Mouse (Mus musculus) G1E (cell line): ENCODE data around the gene Tnnc1. TPM values are rescaled to one million over a fixed set of nuclear protein-coding genes. Genes with fewer than 3 reads are reported as not detected.

Experiments
- ATAC-seq: 2 replicates; pipeline ENCODE4 v1.8.0; 2016; ENCODE audit warnings: mild to moderate bottlenecking; ENCODE audit not compliant: insufficient number of reproducible peaks, poor library complexity, low FRiP score, severe bottlenecking; ENCODE audit errors: extremely low read depth
- DNase-seq: peaks from one replicate; pipeline ENCODE4 v3.0.0; 2012; ENCODE audit warnings: low spot score
- H3K27me3 ChIP-seq: 2 replicates; pipeline ENCODE4 v1.6.1; 2012; ENCODE audit warnings: mild to moderate bottlenecking, low read length, inconsistent platforms; ENCODE audit not compliant: insufficient read depth
- H3K36me3 ChIP-seq: replicated peaks from 2 replicates; pipeline ENCODE3; 2012; ENCODE audit warnings: mild to moderate bottlenecking, inconsistent platforms
- H3K4me1 ChIP-seq: 2 replicates; pipeline ENCODE4 v1.6.1; 2012; ENCODE audit warnings: low read depth, low read length, inconsistent platforms, mixed read lengths; ENCODE audit not compliant: insufficient read depth
- H3K4me3 ChIP-seq: 2 replicates; pipeline ENCODE4 v1.5.1; 2012; ENCODE audit warnings: low read depth, mild to moderate bottlenecking, inconsistent platforms, low read length, moderate library complexity, mixed read lengths
- H3K9me3 ChIP-seq: replicated peaks from 2 replicates; pipeline ENCODE4 v1.6.1; 2012; ENCODE audit warnings: inconsistent platforms
- CTCF ChIP-seq: IDR thresholded peaks from 2 replicates; pipeline ENCODE4 v1.5.1; 2012; ENCODE audit warnings: low read depth, low read length, inconsistent platforms, mixed read lengths
- GATA1 ChIP-seq: IDR thresholded peaks from 2 replicates; pipeline ENCODE4 v1.6.1; 2012; ENCODE audit warnings: borderline replicate concordance, low read length, inconsistent platforms, mixed read lengths
- GATA2 ChIP-seq: IDR thresholded peaks from 2 replicates; pipeline ENCODE4 v1.6.1; 2012; ENCODE audit warnings: low read depth, low read length, inconsistent platforms, borderline replicate concordance
- POLR2AphosphoS5 ChIP-seq: IDR thresholded peaks from 2 replicates; pipeline ENCODE4 v1.6.1; 2012; ENCODE audit warnings: low read depth, low read length, inconsistent platforms; ENCODE audit not compliant: insufficient replicate concordance
- TAL1 ChIP-seq: conservative IDR thresholded peaks from 2 replicates; pipeline ENCODE4 v1.6.1; 2012; ENCODE audit warnings: low read depth, low read length, inconsistent platforms, mixed read lengths
- polyA plus RNA-seq: library from polyadenylated mRNA; stranded (reverse); fragments of >175 nt; gene quantifications from 2 replicates; pipeline ENCODE4 v1.2.3, GENCODE M21; 2012
- total RNA-seq, 2 experiments: library from RNA; stranded (forward) in 1 of 2; stranded (reverse) in 1 of 2; fragments of 200-1000 nt in 1 of 2; fragments of >200 nt in 1 of 2; fragmentation: Nextera tagmentation in 1 of 2; gene quantifications; 2 replicates each; pipeline ENCODE4 v1.2.3; 2014 to 2017

The Tnnc1 gene
- total and polyA plus RNA-seq, 3 experiments: 0.08 to 3.3 (median 1.1) TPM

- no peak for ATAC-seq
- Histone ChIP-seq H3K27me3 (peaks cover 21% of the 10 kb centered on the region), H3K4me3 (no peak overlapping the region), H3K4me1 (peaks cover 53% of the 10 kb centered on the region), H3K9me3 (no peaks in the 10 kb centered on the region), H3K36me3 (peaks cover 65% of the 10 kb centered on the region)
- no peak for DNase-seq
- TF ChIP-seq POLR2AphosphoS5 (no peak), TAL1 (no peak), GATA1 (no peak), CTCF (no peak), GATA2 (no peak)
These were observed 36.7 kb upstream of the Tnnc1 start for GRCm38 (mm10) chr14:31171386-31171785.

GRCm38 (mm10) chr14:31171821-31172220 lies 36.3 kb upstream of the Tnnc1 start:
- no peak for TF ChIP-seq POLR2AphosphoS5
- TF ChIP-seq TAL1: no peak
- TF ChIP-seq GATA1: no peak
- no peak for TF ChIP-seq GATA2
- no peak for TF ChIP-seq CTCF
- Histone ChIP-seq H3K4me3 (no peak overlapping the region), H3K9me3 (no peaks in the 10 kb centered on the region), H3K4me1 (peaks cover 53% of the 10 kb centered on the region), H3K27me3 (peaks cover 16% of the 10 kb centered on the region), H3K36me3 (peaks cover 69% of the 10 kb centered on the region)
- no peak for ATAC-seq
- no peak for DNase-seq

- DNase-seq: no peak
- Histone ChIP-seq H3K27me3 (peaks cover 7% of the 10 kb centered on the region; the same call in 1 of the 2 replicates), H3K9me3 (no peaks in the 10 kb centered on the region), H3K4me3 (no peak overlapping the region), H3K4me1 (peaks cover 55% of the 10 kb centered on the region), H3K36me3 (peaks cover 80% of the 10 kb centered on the region)
- TF ChIP-seq POLR2AphosphoS5 (no peak), GATA1 (no peak)
- ATAC-seq: no peak
These were observed 35.2 kb upstream of the Tnnc1 start for GRCm38 (mm10) chr14:31172781-31173455.

- H3K36me3 ChIP-seq: peaks cover 84% of the 10 kb centered on the region
- no peak overlapping the region for H3K4me3 ChIP-seq
- ATAC-seq (no peak), DNase-seq (no peak)
- no peak for TF ChIP-seq GATA2
- no peak for TF ChIP-seq GATA1
- no peak for TF ChIP-seq CTCF
- TF ChIP-seq POLR2AphosphoS5: no peak
- no peak for TF ChIP-seq TAL1
- H3K9me3 ChIP-seq: no peaks in the 10 kb centered on the region
- H3K27me3 ChIP-seq: peaks cover 1% of the 10 kb centered on the region; the same call in 1 of the 2 replicates
- peaks cover 51% of the 10 kb centered on the region for H3K4me1 ChIP-seq
These were observed 34.6 kb upstream of the Tnnc1 start for GRCm38 (mm10) chr14:31173537-31173936.

GRCm38 (mm10) chr14:31177287-31177686 lies 30.8 kb upstream of the Tnnc1 start:
- ATAC-seq: no peak
- Histone ChIP-seq H3K27me3 (no peaks in the 10 kb centered on the region), H3K4me3 (no peak overlapping the region), H3K9me3 (no peaks in the 10 kb centered on the region), H3K4me1 (peaks cover 16% of the 10 kb centered on the region), H3K36me3 (peaks cover 98% of the 10 kb centered on the region)
- TF ChIP-seq GATA1: no peak
- DNase-seq: no peak

GRCm38 (mm10) chr14:31177715-31178114 lies 30.4 kb upstream of the Tnnc1 start:
- TF ChIP-seq GATA1 (no peak), GATA2 (no peak), POLR2AphosphoS5 (no peak), TAL1 (no peak), CTCF (no peak)
- no peaks in the 10 kb centered on the region for H3K27me3 ChIP-seq
- no peak overlapping the region for H3K4me3 ChIP-seq
- H3K9me3 ChIP-seq: no peaks in the 10 kb centered on the region
- DNase-seq: no peak
- peaks cover 14% of the 10 kb centered on the region for H3K4me1 ChIP-seq
- ATAC-seq: no peak
- H3K36me3 ChIP-seq: peaks cover 98% of the 10 kb centered on the region

GRCm38 (mm10) chr14:31179677-31180365 lies 28.3 kb upstream of the Tnnc1 start:
- no peaks in the 10 kb centered on the region for H3K27me3 ChIP-seq
- no peak for TF ChIP-seq GATA2
- no peak for TF ChIP-seq POLR2AphosphoS5
- TF ChIP-seq GATA1: no peak
- TF ChIP-seq TAL1: no peak
- no peak for TF ChIP-seq CTCF
- ATAC-seq (no peak), DNase-seq (no peak)
- no peak overlapping the region for H3K4me3 ChIP-seq
- peaks cover 18% of the 10 kb centered on the region for H3K4me1 ChIP-seq
- peaks cover 98% of the 10 kb centered on the region for H3K36me3 ChIP-seq
- H3K9me3 ChIP-seq: no peaks in the 10 kb centered on the region
